Mouse (Mus musculus): ENCODE results near the gene Cabin1. TPM values are rescaled to one million over a fixed set of nuclear protein-coding genes. Genes with fewer than 3 reads are reported as not detected.

The Cabin1 gene
- polyA plus RNA-seq, 1 experiment: 82.3 TPM

DNA sequence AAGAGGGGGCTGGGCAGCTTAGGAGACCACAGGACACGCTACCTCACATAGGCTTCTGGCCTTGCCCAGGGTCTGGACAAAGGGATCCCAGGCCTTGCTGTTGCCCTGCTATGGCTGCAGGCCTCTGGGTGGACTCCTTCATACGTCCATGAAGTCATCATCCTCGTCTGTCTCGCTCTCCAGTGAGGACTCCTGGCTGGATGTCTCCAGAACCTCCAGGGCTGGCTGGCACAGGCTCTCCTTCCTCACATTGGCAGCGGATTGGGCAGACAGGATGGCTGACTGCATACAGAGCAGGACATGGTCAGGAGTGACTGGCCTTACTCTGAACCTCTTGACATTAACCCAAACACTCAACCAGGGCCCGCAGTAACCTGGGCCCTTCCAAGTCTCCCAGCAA, 117.7 kb downstream of the Cabin1 start:
- no peak for DNase-seq
- WGBS: 98% methylated on average over 6 of the region's 6 CpGs
- peaks cover 17% of the 10 kb centered on the region for H3K36me3 ChIP-seq (ENCODE audit: control insufficient read depth, insufficient read depth, low read length)
- no peaks in the 10 kb centered on the region for H3K27me3 ChIP-seq (ENCODE audit: control insufficient read depth, insufficient read depth, low read length)
- H3K4me1 ChIP-seq (replicated peaks; ENCODE audit: control insufficient read depth, insufficient read depth, low read length): peaks cover 12% of the 10 kb centered on the region
- no peak overlapping the region for H3K27ac ChIP-seq (ENCODE audit: control insufficient read depth, insufficient read depth, low read length)
- TF ChIP-seq CTCF (IDR thresholded peaks at IDR 0.05; ENCODE audit: borderline replicate concordance, control insufficient read depth, extremely low read depth, insufficient read depth, low read length, poor library complexity): no peak
- no peak overlapping the region for H3K4me3 ChIP-seq (ENCODE audit: control insufficient read depth, insufficient read depth, low read length)

DNA sequence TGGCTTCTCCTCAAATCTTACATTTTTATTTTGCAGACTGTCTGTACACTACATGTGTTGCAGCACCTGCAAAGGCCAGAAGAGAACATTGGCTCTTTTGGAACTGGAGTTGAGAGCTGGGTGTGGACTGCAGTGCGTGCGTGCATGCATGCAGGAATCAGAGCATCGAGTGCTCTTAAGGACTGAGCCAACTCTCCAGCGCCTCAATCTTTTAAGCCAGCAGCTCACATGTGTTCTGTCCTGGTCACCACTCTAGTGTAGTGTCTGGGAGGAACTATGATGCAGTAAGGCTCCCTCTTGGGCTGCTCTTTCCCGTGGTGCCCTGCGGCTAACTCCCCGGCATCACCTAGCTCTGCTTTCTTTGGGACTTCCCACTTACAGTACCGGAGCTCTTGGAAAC, 118.5 kb downstream of the Cabin1 start:
- TF ChIP-seq POLR2A (IDR thresholded peaks at IDR 0.05; ENCODE audit: control insufficient read depth, extremely low read depth, insufficient read depth, low read length, poor library complexity) (no peak), CTCF (IDR thresholded peaks at IDR 0.05; ENCODE audit: borderline replicate concordance, control insufficient read depth, extremely low read depth, insufficient read depth, low read length, poor library complexity) (no peak)
- Histone ChIP-seq H3K27me3 (ENCODE audit: control insufficient read depth, insufficient read depth, low read length) (no peaks in the 10 kb centered on the region), H3K4me3 (ENCODE audit: control insufficient read depth, insufficient read depth, low read length) (no peak overlapping the region), H3K36me3 (ENCODE audit: control insufficient read depth, insufficient read depth, low read length) (peaks cover 9% of the 10 kb centered on the region; the same call in 1 of the 2 replicates), H3K4me1 (replicated peaks; ENCODE audit: control insufficient read depth, insufficient read depth, low read length) (peaks cover 12% of the 10 kb centered on the region), H3K27ac (ENCODE audit: control insufficient read depth, insufficient read depth, low read length) (no peak overlapping the region)
- no peak for DNase-seq
- 96% methylated on average over 8 of the region's 8 CpGs for WGBS

DNA sequence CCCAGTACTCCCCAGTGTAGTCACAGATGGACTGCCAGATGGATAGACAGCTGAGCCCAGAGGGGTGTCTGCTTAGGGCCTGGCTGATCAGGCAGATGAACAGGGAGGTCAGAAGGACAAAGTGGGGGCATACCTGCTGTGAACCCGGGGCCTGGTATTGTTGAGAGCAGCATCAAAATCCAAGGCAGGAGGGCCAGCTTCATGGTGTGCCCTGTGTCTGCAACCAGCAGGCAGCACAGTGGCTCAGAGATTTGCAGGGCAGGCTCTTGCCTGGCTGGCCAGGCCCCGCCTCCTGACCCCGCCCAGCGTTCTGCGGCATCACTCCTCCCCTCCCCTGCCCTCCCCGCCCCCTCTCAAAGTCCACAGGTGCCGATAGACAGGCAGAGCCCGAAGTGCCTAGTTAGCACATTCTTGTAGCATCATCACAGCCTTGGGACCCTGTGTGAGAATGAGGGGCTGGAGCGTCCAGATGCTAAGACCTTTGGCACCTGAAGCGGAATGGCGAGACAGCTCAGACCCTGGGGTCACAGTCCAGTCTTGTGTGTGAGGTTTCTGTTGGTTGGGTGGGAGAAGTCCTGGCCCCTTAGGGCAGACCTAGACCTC, 120.3 kb downstream of the Cabin1 start, which contains the start of gene Susd2:
Gene Susd2 (minus strand): TSS at position 268 of the 603 bp plus-strand sequence.
- peaks cover 12% of the 10 kb centered on the region for H3K4me1 ChIP-seq (replicated peaks; ENCODE audit: control insufficient read depth, insufficient read depth, low read length)
- no peak within 1 kb of the TSS for H3K27ac ChIP-seq (ENCODE audit: control insufficient read depth, insufficient read depth, low read length)
- H3K36me3 ChIP-seq (ENCODE audit: control insufficient read depth, insufficient read depth, low read length): 0 out of 2 replicates have a peak, but pooled peaks cover 6% of the 10 kb centered on the region
- DNase-seq: peak; percentile 65
- 26% methylated on average over 11 of the region's 11 CpGs for WGBS
- no peaks in the 10 kb centered on the region for H3K27me3 ChIP-seq (ENCODE audit: control insufficient read depth, insufficient read depth, low read length)
- no peak within 1 kb of the TSS for H3K4me3 ChIP-seq (ENCODE audit: control insufficient read depth, insufficient read depth, low read length)
- no peak for TF ChIP-seq POLR2A (IDR thresholded peaks at IDR 0.05; ENCODE audit: control insufficient read depth, extremely low read depth, insufficient read depth, low read length, poor library complexity)
- TF ChIP-seq CTCF (IDR thresholded peaks at IDR 0.05; ENCODE audit: borderline replicate concordance, control insufficient read depth, extremely low read depth, insufficient read depth, low read length, poor library complexity): no peak

DNA sequence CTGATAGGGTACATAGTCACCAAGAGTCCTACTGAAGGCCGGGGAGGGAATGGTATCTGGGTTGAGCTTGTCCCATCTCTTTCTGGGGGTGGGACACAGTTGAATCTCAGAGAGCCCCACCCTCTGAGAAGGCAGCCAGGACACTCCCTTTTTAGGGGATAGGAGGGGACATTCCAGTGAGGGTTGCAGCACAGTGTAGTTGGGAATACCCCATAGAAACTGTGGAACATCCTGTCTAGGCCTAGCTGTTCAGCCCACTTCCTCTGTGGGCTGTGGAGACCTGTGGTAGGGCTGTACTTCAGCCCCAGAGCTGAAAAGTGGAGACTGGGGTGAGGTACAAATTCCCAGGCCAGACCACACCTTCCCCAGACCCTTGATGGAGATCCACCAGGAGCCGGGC, 121.2 kb downstream of the Cabin1 start:
- Histone ChIP-seq H3K4me3 (ENCODE audit: control insufficient read depth, insufficient read depth, low read length) (no peak overlapping the region), H3K36me3 (ENCODE audit: control insufficient read depth, insufficient read depth, low read length) (0 out of 2 replicates have a peak, but pooled peaks cover 3% of the 10 kb centered on the region), H3K27me3 (ENCODE audit: control insufficient read depth, insufficient read depth, low read length) (no peaks in the 10 kb centered on the region), H3K4me1 (replicated peaks; ENCODE audit: control insufficient read depth, insufficient read depth, low read length) (peaks cover 12% of the 10 kb centered on the region), H3K27ac (ENCODE audit: control insufficient read depth, insufficient read depth, low read length) (no peak overlapping the region)
- 87% methylated on average over 2 of the region's 2 CpGs for WGBS
- TF ChIP-seq CTCF (IDR thresholded peaks at IDR 0.05; ENCODE audit: borderline replicate concordance, control insufficient read depth, extremely low read depth, insufficient read depth, low read length, poor library complexity) (no peak), POLR2A (IDR thresholded peaks at IDR 0.05; ENCODE audit: control insufficient read depth, extremely low read depth, insufficient read depth, low read length, poor library complexity) (no peak)
- no peak for DNase-seq

DNA sequence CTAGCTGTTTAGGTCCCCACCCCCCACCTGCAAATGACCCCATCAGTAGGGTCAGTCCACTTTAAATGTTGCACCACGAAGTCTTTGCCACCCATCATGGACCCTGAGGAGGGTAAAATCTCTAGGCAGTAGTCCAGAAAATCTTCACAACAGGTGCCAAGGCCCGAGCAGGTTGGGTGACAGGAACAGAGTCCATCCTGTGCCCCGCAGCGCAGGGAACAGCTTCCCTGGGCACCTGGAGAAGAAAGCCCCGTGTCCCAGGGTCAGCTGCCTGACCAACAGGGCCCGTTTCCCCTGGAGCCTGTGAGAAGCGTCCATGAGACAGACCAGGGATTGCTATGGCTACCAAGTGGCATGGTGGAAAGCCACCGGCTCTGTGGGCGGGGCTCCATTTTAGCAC, 121.7 kb downstream of the Cabin1 start:
- Histone ChIP-seq H3K27me3 (ENCODE audit: control insufficient read depth, insufficient read depth, low read length) (no peaks in the 10 kb centered on the region), H3K27ac (ENCODE audit: control insufficient read depth, insufficient read depth, low read length) (no peak overlapping the region), H3K4me1 (replicated peaks; ENCODE audit: control insufficient read depth, insufficient read depth, low read length) (peaks cover 12% of the 10 kb centered on the region), H3K36me3 (ENCODE audit: control insufficient read depth, insufficient read depth, low read length) (no peaks in the 10 kb centered on the region), H3K4me3 (ENCODE audit: control insufficient read depth, insufficient read depth, low read length) (no peak overlapping the region)
- no peak for DNase-seq
- 91% methylated on average over 9 of the region's 9 CpGs for WGBS
- TF ChIP-seq CTCF (IDR thresholded peaks at IDR 0.05; ENCODE audit: borderline replicate concordance, control insufficient read depth, extremely low read depth, insufficient read depth, low read length, poor library complexity): no peak
- TF ChIP-seq POLR2A (IDR thresholded peaks at IDR 0.05; ENCODE audit: control insufficient read depth, extremely low read depth, insufficient read depth, low read length, poor library complexity): no peak

DNA sequence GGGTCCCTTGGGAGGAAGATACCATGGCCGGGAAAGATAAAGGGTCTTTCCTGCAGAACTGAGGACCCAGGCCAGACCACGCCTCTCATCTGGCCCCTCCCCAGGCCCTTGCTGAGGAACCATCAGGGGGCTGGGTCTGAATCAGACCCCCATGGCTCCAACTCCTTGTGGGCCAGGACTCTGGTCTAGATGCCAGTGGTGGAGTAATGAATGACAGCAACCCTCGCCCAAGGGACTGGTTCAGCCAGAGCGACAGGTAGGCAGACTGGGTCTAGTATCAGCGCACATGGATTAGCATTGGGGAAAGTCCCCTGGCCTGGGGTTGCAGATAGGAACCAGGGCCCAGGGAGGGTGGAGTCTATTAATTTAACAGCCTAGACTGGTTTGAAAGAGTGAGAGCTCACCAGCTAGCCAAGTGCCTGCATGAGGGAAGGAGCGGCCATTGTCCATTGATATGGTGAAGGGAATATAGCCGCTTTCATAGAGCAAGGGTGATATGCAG, 122.4 kb downstream of the Cabin1 start:
- H3K36me3 ChIP-seq (ENCODE audit: control insufficient read depth, insufficient read depth, low read length): no peaks in the 10 kb centered on the region
- WGBS: 97% methylated on average over 7 of the region's 7 CpGs
- H3K4me1 ChIP-seq (replicated peaks; ENCODE audit: control insufficient read depth, insufficient read depth, low read length): peaks cover 12% of the 10 kb centered on the region
- TF ChIP-seq POLR2A (IDR thresholded peaks at IDR 0.05; ENCODE audit: control insufficient read depth, extremely low read depth, insufficient read depth, low read length, poor library complexity) (no peak), CTCF (IDR thresholded peaks at IDR 0.05; ENCODE audit: borderline replicate concordance, control insufficient read depth, extremely low read depth, insufficient read depth, low read length, poor library complexity) (no peak)
- H3K27me3 ChIP-seq (ENCODE audit: control insufficient read depth, insufficient read depth, low read length): no peaks in the 10 kb centered on the region
- no peak for DNase-seq
- H3K27ac ChIP-seq (ENCODE audit: control insufficient read depth, insufficient read depth, low read length): no peak overlapping the region
- no peak overlapping the region for H3K4me3 ChIP-seq (ENCODE audit: control insufficient read depth, insufficient read depth, low read length)

Measured in thymus, adult 2 months (tissue).